Mouse (Mus musculus) bone marrow, adult 2 months (tissue): ENCODE measurements around the gene Gm10642.

ENCODE experiments used
- CTCF ChIP-seq: fragments of 200-500 bp; IDR thresholded peaks from 2 replicates; pipeline ENCODE4 v1.5.1; 2011; ENCODE audit warnings: low read length, control low read depth; ENCODE audit not compliant: control insufficient read depth, insufficient read depth
- POLR2A ChIP-seq: fragments of 200-500 bp; IDR thresholded peaks from 2 replicates; pipeline ENCODE4 v1.6.1; 2011; ENCODE audit warnings: low read depth, mild to moderate bottlenecking, control low read depth, low read length, borderline replicate concordance; ENCODE audit not compliant: control insufficient read depth

DNA sequence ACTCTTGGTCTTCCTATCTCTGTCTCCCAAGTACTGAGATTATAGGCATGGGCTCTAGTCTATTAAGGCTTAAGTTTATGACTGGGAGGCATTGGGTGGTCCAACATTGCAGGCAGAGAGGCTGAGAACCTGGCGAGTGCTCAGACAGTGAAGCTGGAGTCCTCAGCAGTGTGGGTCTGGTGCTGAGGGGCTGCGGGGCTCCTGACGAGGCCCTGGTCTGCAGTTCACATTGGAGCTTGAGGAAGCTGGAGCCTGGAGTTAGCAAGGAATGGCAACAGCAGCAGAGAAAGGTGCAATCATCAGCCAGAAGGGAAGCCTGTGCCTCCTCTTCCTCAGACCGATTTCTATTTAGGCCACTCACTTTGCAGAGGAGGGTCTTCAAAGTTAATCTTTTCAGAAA lies 8.8 kb downstream of the Gm10642 start:
- no peak for TF ChIP-seq CTCF
- TF ChIP-seq POLR2A: no peak
